Mouse (Mus musculus): ENCODE results near the gene Desi2.
"Not testable (repeated sequence)": the region's sequence is repeated elsewhere in the genome, so short reads cannot be mapped to it uniquely, and the experiment has no call there.

Gene Desi2

GRCm38 (mm10) chr1:178187216-178187791, at the start of gene Desi2:
Gene Desi2 (plus strand): TSS chr1:178187417.
- peak; percentile 93 to 98 for DNase-seq

GRCm38 (mm10) chr1:178146513-178146912, 40.7 kb upstream of the Desi2 start:
- not testable (repeated sequence) for DNase-seq

GRCm38 (mm10) chr1:178146915-178147314, 40.3 kb upstream of the Desi2 start:
- not testable (repeated sequence) for DNase-seq

- no peak for DNase-seq
Measured at GRCm38 (mm10) chr1:178182251-178182650, 5.0 kb upstream of the Desi2 start.

GRCm38 (mm10) chr1:178185591-178185990, 1.6 kb upstream of the Desi2 start:
- no peak for DNase-seq

GRCm38 (mm10) chr1:178187810-178188209, 593 bp downstream of the Desi2 start:
- DNase-seq: not testable (repeated sequence)

- DNase-seq: peak; percentile 8 to 42
Measured at GRCm38 (mm10) chr1:178188386-178188785, 1.2 kb downstream of the Desi2 start.

GRCm38 (mm10) chr1:178205701-178206325, 18.6 kb downstream of the Desi2 start:
- no peak for DNase-seq

GRCm38 (mm10) chr1:178207856-178208255, 20.6 kb downstream of the Desi2 start:
- DNase-seq: not testable (repeated sequence)

- DNase-seq: no peak
Measured at GRCm38 (mm10) chr1:178209966-178210365, 22.7 kb downstream of the Desi2 start.

- DNase-seq: no peak
Measured at GRCm38 (mm10) chr1:178217157-178217556, 29.9 kb downstream of the Desi2 start.

- no peak for DNase-seq
Measured at GRCm38 (mm10) chr1:178218305-178218704, 31.1 kb downstream of the Desi2 start.

- no peak for DNase-seq
Measured at GRCm38 (mm10) chr1:178219166-178220077, 32.2 kb downstream of the Desi2 start.

- DNase-seq: not testable (repeated sequence)
Measured at GRCm38 (mm10) chr1:178228888-178229287, 41.7 kb downstream of the Desi2 start.

GRCm38 (mm10) chr1:178234109-178234508, 46.9 kb downstream of the Desi2 start:
- no peak for DNase-seq

GRCm38 (mm10) chr1:178235919-178236466, 48.8 kb downstream of the Desi2 start:
- DNase-seq: no peak

GRCm38 (mm10) chr1:178238676-178239075, 51.5 kb downstream of the Desi2 start:
- no peak for DNase-seq

- DNase-seq: no peak
Measured at GRCm38 (mm10) chr1:178241884-178242508, 54.8 kb downstream of the Desi2 start.

GRCm38 (mm10) chr1:178248107-178248820, 61.0 kb downstream of the Desi2 start:
- DNase-seq: no peak

GRCm38 (mm10) chr1:178254598-178254997, 67.4 kb downstream of the Desi2 start:
- DNase-seq: no peak

- no peak for DNase-seq
Measured at GRCm38 (mm10) chr1:178256351-178256750, 69.1 kb downstream of the Desi2 start.

- DNase-seq: no peak
Measured at GRCm38 (mm10) chr1:178258821-178259220, 71.6 kb downstream of the Desi2 start.

Data from kidney, postnatal 25 days (tissue).